Mouse (Mus musculus) right cerebral cortex, adult 18-20 months (tissue): ENCODE results near the gene Cog7.

Experiments used
- DNase-seq: peaks from one replicate; pipeline ENCODE4 v3.0.0; 2022; ENCODE audit warnings: mixed read lengths

Gene Cog7

GRCm38 (mm10) chr7:121890636-121891360 lies 90.7 kb downstream of the Cog7 start:
- DNase-seq: peak; percentile 75

- DNase-seq: no peak
These were observed 101.3 kb downstream of the Cog7 start for GRCm38 (mm10) chr7:121880246-121880645.

- no peak for DNase-seq
These were observed 106.7 kb downstream of the Cog7 start for GRCm38 (mm10) chr7:121874784-121875183.

GRCm38 (mm10) chr7:121873998-121874397 lies 107.5 kb downstream of the Cog7 start:
- DNase-seq: no peak

DNA sequence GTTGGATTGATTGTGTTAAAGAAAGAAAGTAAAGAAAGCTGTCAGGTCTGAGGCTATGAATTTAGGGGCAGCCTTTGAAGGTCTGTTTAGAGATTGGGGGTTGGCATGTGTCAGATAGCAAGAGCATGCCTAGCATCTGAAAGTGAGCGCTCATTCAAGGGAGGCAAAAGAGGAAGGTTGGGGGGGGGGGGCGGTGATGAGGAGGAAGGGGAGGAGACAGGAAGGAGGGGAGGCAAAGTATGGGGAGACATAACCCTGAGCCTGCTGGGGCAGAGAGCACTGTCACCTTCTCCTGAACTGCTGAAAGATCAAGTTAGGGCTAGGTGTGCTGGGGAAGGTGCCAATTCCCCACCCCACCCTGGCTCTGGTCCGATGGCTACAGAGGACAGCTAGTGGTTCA lies 109.9 kb downstream of the Cog7 start:
- no peak for DNase-seq

- DNase-seq: no peak
These were observed 116.5 kb downstream of the Cog7 start, which contains the start of gene Scnn1b for GRCm38 (mm10) chr7:121864858-121865585. Scnn1b (plus strand) TSS chr7:121865038.

DNA sequence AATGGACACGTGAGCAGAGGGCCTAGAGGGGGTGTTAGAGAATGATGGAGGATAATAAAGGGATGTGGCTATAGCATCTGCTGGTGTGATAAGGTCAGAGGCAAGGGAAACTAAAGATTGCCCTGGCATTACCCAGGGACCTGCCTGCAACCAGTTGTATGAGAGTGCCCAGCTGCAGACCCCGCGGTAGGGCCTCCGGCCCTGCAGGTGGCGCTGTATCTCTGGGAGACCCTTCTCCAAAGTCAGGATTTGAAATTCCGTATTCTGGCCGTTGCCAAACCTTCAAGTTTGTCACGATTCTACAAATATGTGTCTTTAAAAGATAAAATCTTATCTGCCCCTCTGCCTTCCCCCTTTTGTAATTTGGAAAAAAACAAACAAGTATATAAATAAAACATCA lies 122.6 kb downstream of the Cog7 start:
- no peak for DNase-seq

DNA sequence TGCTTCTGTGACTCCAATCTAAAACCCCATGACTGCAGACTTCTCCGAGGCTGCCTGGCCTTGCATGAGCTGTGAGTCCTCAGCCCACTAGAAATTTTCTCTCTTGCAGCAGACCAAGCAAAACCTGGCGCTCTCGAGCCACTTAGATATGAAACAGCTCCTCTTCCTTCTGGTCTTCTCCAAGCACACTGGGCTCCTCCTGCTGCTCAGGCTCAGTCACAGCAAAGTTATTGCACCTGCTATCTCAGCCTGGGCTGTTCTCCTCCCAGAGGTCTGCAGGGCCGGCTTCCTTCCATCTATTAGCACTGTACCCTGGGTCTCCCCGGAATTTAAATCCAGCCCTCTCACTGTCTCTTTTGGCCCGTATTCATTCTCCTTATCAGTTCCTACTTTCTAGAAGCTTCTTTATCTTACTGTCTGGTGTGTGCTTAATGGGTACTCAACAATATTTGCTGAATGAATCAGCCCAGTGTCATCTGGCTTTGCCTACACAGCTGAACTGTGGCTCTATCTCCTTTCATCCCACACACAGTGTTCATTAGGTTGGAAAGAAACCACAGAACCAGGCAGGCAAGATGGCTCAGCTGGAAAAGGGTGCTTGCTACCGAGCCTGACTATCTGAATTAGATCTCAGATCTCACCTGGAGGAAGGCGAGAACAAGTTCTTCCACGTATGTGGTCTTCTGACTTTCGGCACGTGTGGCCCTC lies 124.2 kb downstream of the Cog7 start:
- DNase-seq: no peak

GRCm38 (mm10) chr7:121848537-121849168 lies 132.9 kb downstream of the Cog7 start:
- DNase-seq: no peak

GRCm38 (mm10) chr7:121845964-121846363 lies 135.5 kb downstream of the Cog7 start:
- DNase-seq: no peak

DNA sequence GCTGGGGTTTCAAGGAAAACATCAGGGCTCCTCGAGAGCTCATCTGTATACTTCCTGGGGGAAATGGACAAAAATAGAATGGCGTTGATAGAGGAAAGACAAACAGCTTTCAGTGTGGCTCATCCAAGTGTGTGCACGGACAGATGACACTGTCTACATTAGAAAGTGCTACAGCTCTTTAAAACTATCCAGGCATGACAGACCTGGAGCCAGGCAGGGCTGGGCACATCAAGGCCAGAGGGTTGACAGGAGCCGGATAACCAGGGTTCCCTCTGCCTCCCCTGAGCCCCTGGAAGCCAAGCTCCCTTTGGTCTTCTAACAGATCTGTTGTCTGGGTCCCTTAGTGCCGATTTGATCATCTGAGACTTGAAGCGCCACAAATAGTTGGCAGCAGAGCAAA lies 139.3 kb downstream of the Cog7 start:
- no peak for DNase-seq

- DNase-seq: peak; percentile 28
These were observed 140.7 kb downstream of the Cog7 start for GRCm38 (mm10) chr7:121840810-121841209.

DNA sequence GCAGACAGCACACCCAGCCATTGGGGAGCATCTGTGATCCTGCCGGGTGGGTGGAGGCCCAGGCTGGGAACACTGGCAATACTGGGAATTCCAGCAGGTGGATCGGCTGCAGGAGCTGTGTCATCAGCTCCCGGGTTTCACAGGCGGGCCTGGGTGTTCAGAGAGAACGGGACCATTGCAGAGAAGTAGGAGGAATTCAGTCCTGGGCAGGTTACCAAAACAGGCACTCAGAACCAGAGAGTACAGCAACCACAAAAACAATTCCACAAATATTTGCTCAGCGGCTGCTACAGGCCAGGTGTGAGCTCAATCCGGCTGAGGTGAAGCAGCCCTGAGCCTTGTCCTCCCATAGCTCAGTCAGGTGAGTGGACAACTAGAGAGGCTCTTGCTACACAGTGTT lies 144.7 kb downstream of the Cog7 start:
- DNase-seq: peak; percentile 5

DNA sequence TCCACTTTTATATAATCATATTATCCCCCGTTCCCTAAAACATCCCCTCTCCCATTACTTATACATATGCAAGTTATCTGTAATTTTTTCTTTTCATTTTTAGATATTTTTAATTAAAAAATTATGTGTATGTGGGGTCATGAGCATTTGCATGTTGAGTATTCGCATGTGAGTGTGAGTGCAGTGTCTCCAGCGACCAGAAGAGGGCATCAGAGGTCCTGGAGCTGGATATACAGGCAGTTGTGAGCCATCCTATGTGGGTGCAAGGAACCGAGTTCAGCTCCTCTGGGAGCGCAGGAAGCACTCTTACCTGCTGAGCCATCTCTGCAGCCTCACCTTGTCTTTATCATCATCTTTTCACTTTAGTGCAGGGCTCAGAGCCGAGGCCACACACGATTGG lies 146.1 kb downstream of the Cog7 start:
- DNase-seq: no peak
